Mouse (Mus musculus): ENCODE data around the gene Sh3yl1. TPM values are rescaled to one million over a fixed set of nuclear protein-coding genes. Genes with fewer than 3 reads are reported as not detected.

Sh3yl1 gene
- total RNA-seq (2021): 10 to 100 TPM; 13.8 to 14.0 TPM
- long read RNA-seq, experiment 1, transcript Sh3yl1-201 (10 exons, 1,750 nt): major isoform, 23 of 25 reads
- long read RNA-seq, experiment 1, partial matches to known transcripts: 0 of 25 reads
- long read RNA-seq, experiment 1, other reads (novel, unspliced or antisense): 2 of 25 reads
- long read RNA-seq, experiment 2, transcript Sh3yl1-201 (10 exons, 1,750 nt): major isoform, 20 of 22 reads
- long read RNA-seq, experiment 2, partial matches to known transcripts: 0 of 22 reads
- long read RNA-seq, experiment 2, other reads (novel, unspliced or antisense): 0 of 22 reads

- DNase-seq (ENCODE audit: low spot score in 2 of 2): peak; percentile 93 to 95
Observed at GRCm38 (mm10) chr12:30911261-30912047, at the start of gene Sh3yl1, which contains the start of gene Acp1. Gene Sh3yl1, plus strand, starts transcription at chr12:30911668. Gene Acp1, minus strand, starts transcription at chr12:30911589.

DNA sequence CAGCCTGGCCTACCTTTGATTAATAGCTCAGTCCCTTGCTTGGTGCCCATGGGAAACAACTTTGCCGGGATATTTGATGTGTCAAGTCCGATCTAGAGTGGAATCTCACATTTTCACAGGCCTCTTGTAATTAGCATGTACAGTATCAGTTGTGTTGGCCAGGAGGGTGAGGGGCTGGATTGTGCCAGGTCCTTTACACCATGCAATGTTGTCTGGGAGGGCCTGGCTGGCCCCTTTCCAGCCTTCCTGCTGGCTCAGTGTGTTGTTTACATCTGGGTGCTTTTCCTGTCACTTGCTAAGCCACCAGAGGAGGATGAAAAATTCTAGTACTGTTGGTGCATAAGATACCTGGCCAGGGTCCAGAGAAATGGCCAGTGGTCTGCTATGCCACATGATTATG, 47.1 kb upstream of the Sh3yl1 start:
- no peak for DNase-seq (ENCODE audit: low spot score in 2 of 2)

- DNase-seq (ENCODE audit: low spot score in 2 of 2): no peak
Observed at GRCm38 (mm10) chr12:30865781-30866180, 45.7 kb upstream of the Sh3yl1 start.

DNA sequence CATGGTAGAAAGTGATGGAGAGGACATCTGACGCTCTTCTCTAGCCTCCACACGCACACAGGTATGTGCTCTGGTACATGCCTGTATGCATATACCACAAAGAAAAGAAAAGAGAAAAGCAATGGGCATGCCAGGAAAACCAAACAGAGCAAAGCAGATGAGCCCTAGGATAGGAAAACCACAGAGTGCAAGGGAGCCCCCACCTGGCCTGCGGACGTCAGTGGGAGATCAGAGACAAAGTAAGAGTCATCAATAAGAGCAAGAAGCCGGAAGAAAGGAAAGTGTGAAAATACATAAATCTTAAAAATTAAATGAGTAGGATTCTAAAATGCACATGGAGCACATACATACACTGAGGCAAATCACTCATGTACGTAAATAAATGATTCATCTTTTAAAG, 32.0 kb upstream of the Sh3yl1 start:
- no peak for DNase-seq (ENCODE audit: low spot score in 2 of 2)

DNA sequence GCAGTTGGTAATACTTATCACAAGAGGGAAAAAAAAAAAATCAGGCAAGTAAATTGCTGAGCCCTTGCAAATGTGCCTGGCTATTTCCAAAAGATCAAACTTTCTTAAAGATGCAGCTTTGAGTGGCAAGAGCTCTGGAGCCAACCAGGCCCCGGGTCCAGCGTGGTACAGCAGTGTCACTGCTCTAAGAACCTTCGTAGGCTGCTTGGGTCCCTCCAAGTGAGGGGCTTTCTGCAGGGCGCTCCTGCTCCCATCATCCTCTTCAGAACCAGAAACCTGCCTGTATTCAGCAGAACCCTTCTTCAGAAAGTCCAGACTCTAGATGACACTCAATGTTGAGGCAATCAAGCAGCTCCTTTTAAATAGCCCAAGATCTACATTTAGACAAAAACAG, 27.9 kb upstream of the Sh3yl1 start:
- DNase-seq (ENCODE audit: low spot score in 2 of 2): no peak

GRCm38 (mm10) chr12:30883986-30884621, 27.4 kb upstream of the Sh3yl1 start, which contains the start of gene Alkal2:
Gene Alkal2, plus strand, starts transcription at chr12:30884322.
- no peak for DNase-seq (ENCODE audit: low spot score in 2 of 2)

DNA sequence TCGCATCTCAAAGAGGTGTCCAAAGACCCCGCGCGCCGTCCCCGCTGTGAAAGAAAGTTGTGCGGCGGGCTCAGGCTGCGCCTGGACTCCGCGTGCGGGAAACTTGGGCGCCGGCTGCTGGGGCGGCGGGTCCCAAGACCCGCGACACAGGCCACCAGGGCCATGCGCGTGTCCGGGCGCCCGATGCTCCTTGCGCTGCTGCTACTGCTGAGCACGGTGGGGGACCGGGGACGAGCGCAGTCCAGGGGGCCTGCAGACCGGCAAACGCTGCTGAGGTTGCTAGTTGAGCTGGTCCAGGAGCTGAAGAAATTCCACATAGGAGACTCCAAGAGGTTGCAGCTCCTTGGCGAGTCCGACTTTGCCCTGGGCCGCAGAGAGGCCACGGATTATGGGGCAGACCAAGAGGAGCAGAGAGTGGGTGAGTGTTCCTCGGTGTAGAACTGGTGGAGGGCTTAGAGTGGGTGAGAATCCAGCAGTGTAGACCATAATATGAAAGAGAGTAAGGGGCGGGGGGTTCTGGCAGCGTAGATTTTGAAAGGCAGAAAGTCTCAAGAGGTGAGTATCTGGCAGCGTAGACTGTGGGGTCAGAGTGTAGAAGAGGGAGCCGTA, 26.7 kb upstream of the Sh3yl1 start:
- DNase-seq (ENCODE audit: low spot score in 2 of 2): no peak

- no peak for DNase-seq (ENCODE audit: low spot score in 2 of 2)
Observed at GRCm38 (mm10) chr12:30885891-30886290, 25.6 kb upstream of the Sh3yl1 start.

DNA sequence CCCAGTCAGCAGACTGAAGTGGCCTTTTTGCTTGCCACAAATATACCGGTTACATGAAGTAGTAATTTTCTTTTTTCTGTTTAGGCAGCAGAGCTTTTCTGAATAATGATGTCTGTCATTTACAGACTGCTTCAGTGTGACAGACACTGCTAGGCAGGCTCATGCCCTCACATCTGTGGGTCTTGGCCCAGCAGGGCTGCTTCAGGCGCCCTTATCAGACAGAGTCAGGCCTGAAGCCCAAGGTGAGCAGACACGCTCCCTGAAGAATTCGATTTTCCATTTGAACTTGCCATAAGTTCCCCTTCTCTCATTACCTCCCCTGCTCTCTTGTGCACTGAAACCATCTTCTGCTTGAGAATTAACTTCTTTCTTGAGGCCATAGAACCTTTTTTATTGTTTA, 23.5 kb upstream of the Sh3yl1 start:
- DNase-seq (ENCODE audit: low spot score in 2 of 2): no peak

- peak; percentile 74 to 81 for DNase-seq (ENCODE audit: low spot score in 2 of 2)
Observed at GRCm38 (mm10) chr12:30890067-30890466, 21.4 kb upstream of the Sh3yl1 start.

DNA sequence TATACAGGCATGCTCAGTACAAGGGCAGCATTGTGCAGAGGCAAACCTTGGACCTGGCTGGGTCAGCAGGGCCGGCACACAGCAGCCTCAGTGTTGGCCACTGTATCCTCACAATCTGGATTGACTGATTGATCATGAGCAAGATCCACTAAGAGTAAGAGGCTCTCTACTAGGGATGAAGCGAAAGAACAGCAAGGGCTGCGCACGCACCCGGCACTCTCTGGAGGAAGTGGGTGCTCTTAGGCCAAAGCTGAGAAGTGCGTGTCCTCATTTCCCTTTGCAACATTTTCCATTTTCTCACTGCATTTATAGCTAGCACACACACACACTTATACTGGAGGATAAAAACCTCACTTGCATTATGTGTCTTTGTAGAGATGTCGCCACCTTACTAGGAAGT, 20.0 kb upstream of the Sh3yl1 start:
- DNase-seq (ENCODE audit: low spot score in 2 of 2): no peak

GRCm38 (mm10) chr12:30897039-30897438, 14.4 kb upstream of the Sh3yl1 start:
- DNase-seq (ENCODE audit: low spot score in 2 of 2): no peak

GRCm38 (mm10) chr12:30908658-30909057, 2.8 kb upstream of the Sh3yl1 start:
- no peak for DNase-seq (ENCODE audit: low spot score in 2 of 2)

DNA sequence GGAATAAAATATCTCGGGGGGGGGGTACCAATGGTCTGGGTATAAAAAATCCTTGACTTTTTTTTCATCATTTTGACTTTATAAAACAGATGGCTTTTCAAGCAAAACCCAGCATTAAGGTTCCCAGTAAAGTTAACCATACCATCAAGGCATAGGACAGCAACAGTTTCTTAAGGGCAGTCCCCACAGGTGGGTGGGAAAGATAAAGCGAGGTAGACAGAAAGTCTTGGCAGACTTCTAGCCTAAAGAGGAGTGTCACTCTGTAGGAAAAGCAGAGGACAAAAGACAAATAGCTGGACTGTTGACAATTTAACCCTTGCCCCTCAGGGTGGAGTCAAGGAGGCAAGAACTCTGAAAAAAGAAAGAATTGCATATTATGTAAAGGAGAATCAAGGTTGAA, 1.6 kb upstream of the Sh3yl1 start:
- no peak for DNase-seq (ENCODE audit: low spot score in 2 of 2)

GRCm38 (mm10) chr12:30910860-30911259, 608 bp upstream of the Sh3yl1 start:
- DNase-seq (ENCODE audit: low spot score in 2 of 2): no peak

GRCm38 (mm10) chr12:30912048-30912381, 547 bp downstream of the Sh3yl1 start:
- DNase-seq (ENCODE audit: low spot score in 2 of 2): peak in 1 of 2 experiments; percentile 28

GRCm38 (mm10) chr12:30912840-30913239, 1.4 kb downstream of the Sh3yl1 start:
- DNase-seq (ENCODE audit: low spot score in 2 of 2): no peak

DNA sequence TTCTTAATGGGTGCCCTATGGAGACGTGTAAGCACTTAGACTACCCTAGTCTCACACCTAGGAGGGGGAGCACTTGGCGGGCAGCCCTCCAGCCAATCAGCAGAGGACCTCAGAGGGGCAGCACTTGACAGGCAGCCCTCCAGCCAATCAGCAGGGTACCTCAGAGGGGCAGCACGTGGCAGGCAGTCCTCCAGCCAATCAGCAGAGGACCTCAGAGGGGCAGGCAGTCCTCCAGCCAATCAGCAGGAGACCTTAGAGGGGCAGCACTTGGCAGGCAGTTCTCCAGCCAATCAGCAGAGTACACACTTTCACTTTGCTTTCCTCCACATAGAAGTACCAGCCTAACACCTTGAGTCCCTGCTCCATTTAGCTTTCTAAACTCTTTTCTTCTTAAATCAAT, 10.9 kb downstream of the Sh3yl1 start:
- DNase-seq (ENCODE audit: low spot score in 2 of 2): no peak

- DNase-seq (ENCODE audit: low spot score in 2 of 2): no peak
Observed at GRCm38 (mm10) chr12:30928182-30928581, 16.7 kb downstream of the Sh3yl1 start.

- no peak for DNase-seq (ENCODE audit: low spot score in 2 of 2)
Observed at GRCm38 (mm10) chr12:30933299-30933698, 21.8 kb downstream of the Sh3yl1 start.

DNA sequence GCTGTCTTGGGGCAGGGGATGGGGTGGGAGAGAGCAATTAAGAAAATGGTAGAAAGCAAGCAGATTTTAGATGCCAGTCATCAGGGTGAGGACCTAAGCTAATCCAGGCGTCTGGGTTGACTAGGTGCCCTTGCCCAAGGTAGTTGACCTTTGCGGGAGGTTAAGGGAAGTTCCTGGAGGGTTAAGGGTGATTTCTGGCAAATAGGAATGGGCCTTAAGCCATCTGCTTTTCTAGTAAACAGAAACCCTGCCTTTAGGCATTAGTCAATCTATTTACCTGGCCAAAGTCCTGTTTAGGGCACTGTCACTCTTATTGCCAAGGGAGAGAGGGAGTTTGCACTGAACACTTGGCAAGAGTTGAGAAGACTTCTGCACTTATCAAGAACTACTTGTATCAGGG, 25.4 kb downstream of the Sh3yl1 start:
- no peak for DNase-seq (ENCODE audit: low spot score in 2 of 2)
